Mouse (Mus musculus): ENCODE data around the gene Slc2a5.

Gene Slc2a5

DNA sequence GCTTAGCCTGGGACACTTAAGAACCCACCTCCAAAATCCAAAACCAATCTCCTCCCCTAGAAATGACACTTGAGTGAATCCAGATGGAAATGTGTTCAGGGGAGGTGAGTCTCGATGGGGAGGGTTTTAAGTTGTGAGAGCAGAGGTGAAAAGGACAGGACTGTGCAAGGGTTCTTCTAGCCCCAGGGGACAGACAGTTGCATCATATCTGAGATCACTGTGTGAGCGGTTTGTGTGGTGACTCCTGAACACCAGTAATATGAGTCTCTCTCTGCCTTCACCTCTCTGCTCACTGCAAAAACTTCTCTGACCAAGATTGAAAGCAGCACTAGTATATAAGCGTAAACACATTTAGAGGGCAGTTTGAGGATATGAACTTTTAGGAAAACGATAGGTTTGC lies 27.2 kb downstream of the Slc2a5 start:
- no peak for DNase-seq

GRCm38 (mm10) chr4:150151045-150151444 lies 32.0 kb downstream of the Slc2a5 start:
- no peak for DNase-seq

DNA sequence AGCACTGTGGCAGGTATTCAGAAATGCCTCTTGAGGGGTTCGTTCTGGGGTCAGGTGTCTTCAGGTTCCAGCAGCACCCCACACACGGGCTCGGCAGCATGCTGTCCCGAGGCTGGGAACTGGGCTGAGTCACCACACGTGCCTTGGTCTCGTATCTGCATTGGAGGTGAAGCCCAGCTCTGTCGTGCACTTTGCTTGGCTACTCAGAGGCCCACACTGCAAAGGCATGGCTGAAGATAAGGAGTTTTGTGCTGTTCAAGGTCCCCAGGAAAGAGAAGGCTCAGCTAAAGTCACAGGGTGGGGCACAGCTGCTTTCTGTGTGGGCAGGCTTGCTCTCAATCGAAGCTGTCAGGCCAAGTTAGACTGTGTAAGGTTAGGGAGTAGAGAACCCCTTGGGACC lies 33.4 kb downstream of the Slc2a5 start:
- DNase-seq, result no peak

- DNase-seq, result no peak
These were observed 36.2 kb downstream of the Slc2a5 start for GRCm38 (mm10) chr4:150155301-150155700.

- DNase-seq, result no peak
These were observed 36.6 kb downstream of the Slc2a5 start for GRCm38 (mm10) chr4:150155731-150156130.

DNA sequence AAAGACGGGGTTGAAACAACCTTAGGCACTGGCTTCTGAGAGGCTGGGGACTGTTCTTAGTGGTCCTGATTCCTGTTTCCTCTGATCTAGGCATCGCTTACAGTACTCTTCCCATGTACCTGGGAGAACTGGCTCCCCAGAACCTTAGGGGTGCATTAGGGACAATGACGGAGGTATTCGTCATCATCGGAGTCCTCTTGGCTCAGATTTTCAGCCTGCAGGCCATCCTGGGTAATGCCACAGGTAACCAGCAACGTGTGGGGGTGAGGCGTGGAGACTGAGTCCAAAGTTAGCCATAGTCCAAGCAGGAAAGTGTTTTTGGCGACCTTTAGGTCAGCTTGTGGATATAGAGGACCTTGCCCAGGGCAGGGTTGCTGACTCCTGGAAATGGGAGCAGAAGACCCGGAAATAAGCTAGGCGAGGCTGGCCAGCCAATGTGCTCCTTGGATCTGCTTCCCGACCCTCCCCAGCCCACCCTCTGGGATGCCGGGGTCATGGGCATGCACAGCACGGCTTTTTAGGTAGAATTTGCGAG lies 38.3 kb downstream of the Slc2a5 start:
- no peak for DNase-seq

DNA sequence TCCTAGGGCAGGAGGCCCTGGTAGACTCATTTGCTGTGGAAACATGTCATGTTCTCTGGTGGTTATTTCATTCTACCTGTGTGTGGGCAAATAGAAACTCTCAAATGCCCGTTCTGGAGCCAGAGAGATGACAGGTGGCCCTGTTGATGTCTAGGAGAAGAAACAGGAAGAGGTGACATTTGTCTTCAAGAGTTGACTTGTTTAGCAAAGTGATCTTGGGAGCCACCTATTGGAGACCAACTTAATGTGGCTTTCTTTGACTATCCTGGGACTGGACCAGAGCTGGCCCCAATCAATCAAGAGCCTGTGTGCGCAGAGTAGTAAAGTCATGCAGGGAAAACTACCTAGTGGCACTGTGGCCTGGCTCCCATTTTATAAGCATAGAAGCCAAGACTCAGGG lies 40.4 kb downstream of the Slc2a5 start:
- no peak for DNase-seq

DNA sequence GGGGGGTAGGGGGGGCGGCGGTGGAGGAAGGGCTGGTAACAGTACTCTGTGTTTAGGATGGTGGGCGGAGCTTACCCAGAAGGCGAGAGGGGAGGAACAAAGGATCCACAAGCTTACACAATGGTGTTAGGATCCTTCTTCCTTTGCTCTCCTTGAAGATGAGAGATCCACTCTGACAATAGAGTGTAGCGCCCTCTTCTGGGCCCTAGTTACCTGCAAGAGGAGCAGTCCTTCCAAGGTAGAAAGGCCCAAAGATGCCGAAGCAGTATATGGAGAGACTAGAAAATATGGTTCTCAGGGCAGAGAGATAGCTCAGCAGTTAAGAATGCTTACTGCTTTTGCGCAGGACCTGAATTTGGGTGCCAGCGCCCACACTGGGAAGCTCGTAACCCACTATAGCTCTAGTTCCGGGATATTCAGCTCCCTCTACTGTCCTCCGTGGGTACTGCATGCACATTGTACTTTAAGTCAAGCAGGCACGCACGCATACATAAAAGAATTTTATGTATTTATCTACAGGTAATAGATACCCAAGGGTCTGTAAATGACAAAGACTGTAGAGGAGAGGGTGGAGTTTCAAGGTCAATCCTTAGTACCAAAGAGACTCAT lies 43.6 kb downstream of the Slc2a5 start:
- DNase-seq, result peak; percentile 21

DNA sequence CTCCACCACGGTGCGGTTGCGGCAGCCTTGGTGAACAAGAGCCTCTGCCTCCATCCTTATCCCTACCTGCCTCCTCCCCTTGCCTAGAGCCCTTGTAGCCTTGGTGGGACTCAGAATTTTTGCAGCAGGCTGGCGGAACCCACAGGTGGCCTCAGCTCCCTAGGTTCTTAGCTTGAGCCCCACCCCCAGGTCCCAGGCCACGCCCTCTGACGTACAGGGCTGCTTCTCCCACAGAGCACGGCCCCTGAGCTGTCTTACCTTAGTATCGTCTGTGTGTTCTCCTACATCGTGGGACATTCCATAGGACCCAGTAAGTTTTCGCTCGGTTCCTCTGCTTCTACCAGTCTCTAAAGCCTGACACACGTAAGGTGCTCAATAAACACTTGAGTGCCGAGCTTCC lies 45.8 kb downstream of the Slc2a5 start:
- DNase-seq, result peak; percentile 50

GRCm38 (mm10) chr4:150168406-150168805 lies 49.3 kb downstream of the Slc2a5 start:
- DNase-seq, result no peak

DNA sequence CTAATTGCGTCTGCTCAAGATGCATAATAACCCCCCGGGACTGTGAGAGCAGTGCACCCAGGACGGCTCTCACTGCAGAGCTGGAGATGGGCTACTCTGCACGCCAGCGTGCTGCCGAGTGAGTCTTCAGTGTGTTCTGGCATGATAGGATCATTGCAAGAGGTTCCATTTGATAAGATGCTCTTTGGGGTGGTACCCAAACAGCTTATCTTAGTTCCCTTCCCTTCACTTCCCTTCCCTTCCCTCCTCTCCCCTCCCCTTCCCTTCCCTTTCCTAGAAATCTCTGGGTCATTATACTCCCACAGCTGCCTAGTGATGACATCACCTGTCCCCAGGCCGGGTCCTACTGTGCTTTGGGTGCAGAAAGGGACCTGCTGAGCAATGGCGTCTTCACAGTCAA lies 53.0 kb downstream of the Slc2a5 start:
- DNase-seq, result no peak

GRCm38 (mm10) chr4:150173281-150173680 lies 54.2 kb downstream of the Slc2a5 start:
- DNase-seq, result peak; percentile 46

- no peak for DNase-seq
These were observed 54.9 kb downstream of the Slc2a5 start for GRCm38 (mm10) chr4:150174027-150174426.

GRCm38 (mm10) chr4:150176535-150176934 lies 57.5 kb downstream of the Slc2a5 start:
- peak; percentile 45 for DNase-seq

DNA sequence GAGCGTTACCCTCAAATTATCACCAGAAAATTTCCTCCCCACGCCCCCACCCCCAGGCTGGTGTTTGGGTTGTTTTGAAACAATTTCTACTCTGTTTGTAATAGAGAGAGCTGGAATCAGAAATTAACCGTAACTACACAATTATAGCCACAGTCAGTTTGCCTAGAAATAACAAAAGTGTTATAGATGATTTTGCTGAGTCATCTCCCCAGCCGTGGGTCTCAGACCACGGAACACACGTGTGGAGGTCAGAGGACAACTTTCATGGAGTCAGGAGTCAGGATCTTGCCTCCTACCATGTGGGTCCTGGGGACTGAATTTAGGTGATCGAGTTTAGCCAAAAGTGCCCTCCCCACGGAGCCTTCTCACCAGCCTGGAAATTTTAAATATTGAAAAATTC lies 58.0 kb downstream of the Slc2a5 start:
- DNase-seq, result no peak

- no peak for DNase-seq
These were observed 59.0 kb downstream of the Slc2a5 start for GRCm38 (mm10) chr4:150178131-150178530.

DNA sequence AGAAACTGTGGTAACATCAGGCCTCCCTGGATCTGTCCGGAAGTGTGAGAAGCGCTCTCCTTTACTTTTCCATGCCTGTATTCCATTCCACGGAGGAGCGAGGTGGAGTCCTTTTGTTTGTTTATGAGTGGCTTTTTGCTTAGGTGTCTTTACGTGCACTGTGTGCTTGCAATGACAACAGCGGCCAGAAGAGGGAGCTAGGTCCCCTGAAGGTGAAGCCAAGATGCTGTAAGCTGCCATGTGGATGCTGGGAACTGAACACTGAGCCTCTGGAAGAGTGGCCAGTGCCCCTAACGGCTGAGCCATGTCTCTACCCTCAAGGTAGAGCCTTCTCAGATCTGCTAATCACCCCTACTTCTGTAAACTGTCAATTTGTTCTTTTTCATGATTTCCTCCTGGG lies 62.2 kb downstream of the Slc2a5 start:
- no peak for DNase-seq

DNA sequence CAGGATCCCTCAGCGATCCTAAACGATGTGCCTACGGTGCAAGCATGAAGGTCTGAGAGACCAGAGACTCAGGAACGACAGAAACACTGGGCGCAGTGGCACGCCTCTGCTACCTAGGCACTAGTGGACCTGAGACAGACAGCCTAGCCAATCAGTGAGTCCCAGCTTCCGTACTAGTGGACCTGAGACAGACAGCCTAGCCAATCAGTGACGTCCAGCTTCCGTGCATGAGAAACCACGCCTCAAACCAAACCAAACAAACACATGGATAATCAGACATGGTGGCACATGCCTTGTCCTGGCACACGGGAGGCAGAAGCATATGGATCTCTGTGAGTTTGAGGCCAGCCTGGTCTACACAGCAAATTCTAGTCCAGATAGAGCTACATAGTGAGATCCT lies 69.2 kb downstream of the Slc2a5 start:
- DNase-seq, result no peak

- no peak for DNase-seq
These were observed 73.1 kb downstream of the Slc2a5 start for GRCm38 (mm10) chr4:150192199-150192598.
